Mouse (Mus musculus): ENCODE measurements around the gene Trim46. TPM values are rescaled to one million over a fixed set of nuclear protein-coding genes. Genes with fewer than 3 reads are reported as not detected.

The Trim46 gene
- polyA plus RNA-seq, 1 experiment: 2.1 TPM

DNA sequence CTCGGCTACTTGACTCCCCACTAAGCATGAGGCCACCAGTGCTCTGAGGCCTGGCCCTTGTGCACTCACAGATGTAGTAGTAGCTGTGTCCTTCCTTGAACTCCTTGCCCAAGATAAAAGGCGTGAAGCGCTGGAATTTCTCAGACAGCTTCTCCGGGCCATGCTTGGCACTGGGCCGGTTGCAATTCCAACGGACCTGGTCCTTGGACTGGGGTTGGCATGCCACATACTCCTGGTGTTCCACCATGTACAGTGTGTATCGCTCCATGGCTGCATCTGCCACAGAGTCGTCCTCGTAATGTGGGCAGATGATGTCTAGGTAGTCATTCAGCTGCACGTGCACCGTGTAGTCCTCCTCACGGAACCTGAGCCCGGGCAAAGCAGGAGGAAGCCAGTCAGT is 30.0 kb upstream of the Trim46 start:
- WGBS: 60% methylated on average over 13 of the region's 13 CpGs

DNA sequence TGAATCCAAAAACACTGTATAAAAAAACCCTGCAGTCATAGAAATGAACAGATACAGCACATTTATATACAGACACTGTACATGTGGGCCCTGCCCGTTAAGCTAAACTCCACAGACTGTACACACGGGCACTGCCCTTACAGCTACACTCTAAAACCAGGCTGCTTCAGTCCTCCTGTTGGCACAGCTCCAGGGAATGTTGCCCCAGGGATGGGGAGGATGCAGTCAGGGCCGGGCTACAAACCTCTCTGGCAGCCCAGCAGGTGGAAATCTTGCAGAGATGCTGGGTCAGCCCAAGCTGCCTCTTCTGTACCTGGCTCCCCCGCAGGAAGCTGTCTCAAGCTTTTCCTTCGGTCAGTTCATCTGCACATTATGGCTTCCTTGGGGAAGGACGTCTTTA is 25.7 kb upstream of the Trim46 start:
- DNase-seq (ENCODE audit: low read depth, low spot score): no peak
- 53% methylated on average over 6 of the region's 6 CpGs for WGBS

More for the DNA sequence above, 30.0 kb upstream of the Trim46 start:
- DNase-seq (ENCODE audit: low read depth, low spot score): no peak

DNA sequence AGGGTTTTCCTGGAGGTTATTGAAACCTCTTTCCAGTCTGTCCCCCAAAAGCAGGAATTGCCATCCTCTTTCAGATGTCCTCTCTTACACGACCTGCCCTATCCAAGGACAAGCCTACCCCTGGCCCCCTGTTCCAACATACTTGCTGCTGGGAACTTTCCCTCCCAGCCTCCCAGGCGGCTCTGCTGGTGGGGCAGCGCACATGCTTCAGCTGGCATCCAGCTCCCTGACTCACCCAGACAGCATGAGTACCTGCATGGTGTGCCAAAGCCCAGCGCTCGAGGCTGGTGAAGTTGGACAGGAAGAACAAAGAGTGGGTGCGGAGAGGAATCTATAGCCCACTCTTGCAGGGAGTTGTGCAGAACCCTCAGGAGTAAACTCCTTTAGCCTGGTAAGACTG is 24.8 kb upstream of the Trim46 start:
- no peak for DNase-seq (ENCODE audit: low read depth, low spot score)
- 46% methylated on average over 6 of the region's 6 CpGs for WGBS

DNA sequence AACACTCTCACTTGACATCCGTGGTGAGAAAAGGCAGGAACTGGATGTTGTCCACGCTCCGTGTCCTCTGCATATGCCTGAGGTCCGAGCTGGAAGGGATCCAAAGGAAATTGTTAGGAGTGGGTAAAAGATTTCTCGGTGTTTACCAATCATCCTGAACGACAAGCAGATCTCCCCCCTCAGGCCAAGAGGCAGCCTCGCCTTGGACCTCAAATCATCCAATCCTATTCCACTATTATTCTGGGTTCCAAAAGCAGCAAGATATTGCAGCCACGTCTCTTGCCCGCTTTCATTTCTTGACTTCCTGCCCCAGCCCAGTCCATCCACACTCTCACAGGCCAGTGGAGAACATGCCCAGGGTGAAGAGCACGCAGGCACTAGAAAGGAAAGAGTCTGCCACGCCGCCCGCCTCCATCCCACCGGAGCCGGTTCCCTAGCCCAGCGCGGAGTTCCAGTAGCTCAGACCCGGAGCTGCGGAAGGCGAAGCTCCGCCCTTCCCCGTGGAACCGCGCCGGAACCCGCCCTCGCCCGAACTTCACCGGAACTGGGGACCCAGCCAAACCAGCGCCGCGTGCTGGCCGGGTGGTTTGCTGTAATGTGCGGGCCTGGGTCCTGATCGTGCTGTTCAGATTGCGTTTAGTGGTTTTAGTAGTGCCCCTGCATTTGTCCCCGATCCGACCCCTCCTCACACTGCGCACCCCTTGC is 24.1 kb upstream of the Trim46 start, which contains the start of gene Slc50a1:
Gene Slc50a1, minus strand, starts transcription at position 520 of the 705 bp plus-strand sequence.
- 2% methylated on average over 39 of the region's 39 CpGs for WGBS
- DNase-seq (ENCODE audit: low read depth, low spot score): no peak

DNA sequence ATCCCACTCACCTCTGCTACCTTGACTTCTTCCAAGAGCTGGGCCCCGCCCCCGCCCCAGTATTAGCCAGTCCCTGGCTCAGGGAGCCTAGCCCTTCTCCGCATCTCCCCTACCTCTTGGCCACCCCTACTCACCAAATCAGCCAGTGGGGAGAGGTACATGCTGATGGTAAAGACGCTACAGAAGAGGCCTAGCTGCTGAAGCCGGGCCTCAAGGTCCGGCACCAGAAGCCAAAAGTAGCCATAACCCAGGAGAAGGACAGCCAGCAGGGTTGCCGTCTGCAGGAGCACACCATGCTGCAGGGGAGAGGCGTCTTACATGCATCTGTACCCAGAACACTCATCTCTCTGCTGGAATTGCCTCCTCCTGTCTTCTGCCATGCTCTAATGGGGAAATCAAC is 22.8 kb upstream of the Trim46 start:
- DNase-seq (ENCODE audit: low read depth, low spot score): no peak
- 80% methylated on average over 8 of the region's 8 CpGs for WGBS

DNA sequence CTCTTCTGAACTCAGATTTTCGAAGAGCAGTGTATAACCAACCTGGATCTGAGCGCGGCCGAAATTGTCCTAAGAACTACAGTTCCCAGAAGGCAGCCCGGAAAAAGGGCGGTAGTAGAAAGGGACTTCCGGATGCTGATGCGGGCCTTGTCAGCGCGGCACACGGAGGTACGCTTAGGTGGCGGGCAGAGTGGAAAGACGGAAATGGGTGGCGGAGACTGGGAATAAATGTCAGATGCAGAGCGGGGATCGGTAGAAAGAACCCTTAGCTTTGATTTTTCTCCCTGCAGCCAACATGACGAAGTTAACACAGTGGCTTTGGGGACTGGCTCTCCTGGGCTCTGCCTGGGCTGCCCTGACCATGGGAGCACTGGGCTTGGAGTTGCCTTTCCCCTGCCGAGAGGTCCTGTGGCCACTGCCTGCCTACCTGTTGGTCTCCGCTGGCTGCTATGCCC is 20.4 kb upstream of the Trim46 start:
- no peak for DNase-seq (ENCODE audit: low read depth, low spot score)
- under 1% methylated on average over 20 of the region's 20 CpGs for WGBS

DNA sequence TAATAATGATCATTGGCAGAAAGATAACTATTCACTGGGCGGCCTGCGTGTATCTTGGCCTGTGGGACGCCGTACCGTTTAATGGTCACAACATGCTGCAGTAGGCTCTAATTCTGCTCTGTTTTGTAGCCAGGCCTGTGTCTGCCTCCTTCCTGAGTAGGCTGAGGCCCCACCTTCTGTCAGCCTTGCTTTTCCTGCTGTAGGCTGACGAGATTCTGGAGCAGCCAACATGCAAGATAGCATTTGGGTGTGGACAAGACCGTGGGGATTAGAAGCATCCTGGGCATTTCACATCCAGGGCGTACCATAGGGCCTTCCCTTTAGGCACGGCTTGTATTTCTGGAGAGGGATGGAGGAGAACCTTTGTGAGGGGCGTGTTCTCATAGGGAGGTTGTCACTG is 16.3 kb upstream of the Trim46 start:
- no peak for DNase-seq (ENCODE audit: low read depth, low spot score)
- WGBS: 69% methylated on average over 10 of the region's 10 CpGs

DNA sequence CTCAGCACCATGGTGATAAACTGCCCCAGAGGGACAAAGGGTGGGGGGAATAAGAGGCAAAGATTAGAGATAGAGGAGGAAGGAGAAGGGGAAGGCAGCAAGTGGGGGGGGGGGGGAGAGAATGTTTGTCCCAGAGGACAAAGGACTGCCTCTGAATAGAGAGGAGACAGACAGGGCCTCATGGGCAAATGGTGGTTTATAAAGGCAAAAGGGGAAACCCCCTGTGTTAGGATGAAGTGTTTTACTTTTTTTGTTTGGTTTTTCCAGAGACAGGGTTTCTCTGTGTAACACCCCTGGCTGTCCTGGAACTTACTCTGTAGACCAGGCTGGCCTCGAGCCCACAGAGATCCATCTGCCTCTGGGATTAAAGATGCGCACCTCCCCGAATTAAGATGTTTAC is 14.1 kb upstream of the Trim46 start:
- 79% methylated on average over 3 of the region's 3 CpGs for WGBS
- no peak for DNase-seq (ENCODE audit: low read depth, low spot score)

DNA sequence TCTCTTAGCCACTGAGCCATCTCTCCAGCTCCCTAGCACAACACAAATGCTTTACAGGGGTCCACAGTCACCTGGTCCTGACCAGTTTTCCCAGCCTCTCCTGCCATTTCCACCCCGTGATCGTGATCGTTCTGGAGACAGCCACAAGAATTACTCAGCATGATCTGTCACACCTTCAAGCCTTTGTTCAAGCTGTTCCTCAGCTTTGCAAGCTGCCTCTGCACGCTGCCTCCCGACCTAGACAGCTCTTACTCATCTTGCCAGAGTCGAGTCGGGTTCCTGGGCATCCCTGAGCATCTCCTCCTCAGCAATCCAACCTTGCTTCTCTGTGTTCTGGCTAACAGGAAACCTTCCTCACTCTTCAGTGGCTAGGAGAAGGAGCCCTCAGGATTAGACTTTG is 13.0 kb upstream of the Trim46 start, which contains the start of gene Dpm3:
Gene Dpm3, plus strand, starts transcription at position 283 of the 400 bp plus-strand sequence.
- DNase-seq (ENCODE audit: low read depth, low spot score): no peak
- 56% methylated on average over 7 of the region's 7 CpGs for whole genome bisulfite sequencing

DNA sequence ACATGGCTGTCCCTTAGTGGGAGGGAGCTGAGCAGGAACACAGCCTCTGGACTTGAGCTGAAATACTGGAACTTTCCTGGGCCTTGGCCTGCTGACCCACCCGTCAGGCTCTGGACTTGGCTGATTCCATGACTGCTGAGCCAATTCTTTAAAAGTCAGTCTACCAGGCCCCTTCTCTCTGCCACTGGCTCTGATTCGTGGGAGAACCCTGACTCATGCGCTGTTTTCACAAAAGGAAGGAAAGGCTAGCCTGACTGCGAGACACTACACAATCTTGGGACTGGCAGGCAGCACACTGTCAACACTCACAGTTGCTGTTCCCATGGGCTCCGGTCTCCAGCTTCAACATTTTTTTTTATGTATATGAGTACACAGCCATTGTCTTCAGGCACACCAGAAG is 10.1 kb upstream of the Trim46 start:
- 80% methylated on average over 5 of the region's 5 CpGs for WGBS

DNA sequence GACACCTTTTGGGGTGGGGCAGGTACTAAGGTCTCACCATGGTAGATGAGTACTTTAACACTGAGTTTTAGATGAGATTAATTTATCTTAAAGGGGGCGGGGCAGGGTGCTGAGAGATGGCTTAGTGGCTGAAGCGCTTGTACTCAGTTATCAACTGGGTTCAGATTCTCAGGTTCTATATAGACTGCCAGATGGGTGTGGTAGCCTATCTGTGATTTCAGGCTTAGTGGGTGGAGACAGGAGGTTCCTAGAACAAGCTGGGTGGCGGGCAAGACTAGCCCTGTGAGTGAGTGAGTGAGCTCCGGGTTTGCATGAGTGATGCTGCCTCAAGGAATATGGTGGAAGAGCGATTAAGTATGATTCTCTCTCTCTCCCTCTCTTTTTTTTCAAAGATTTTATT is 8.9 kb upstream of the Trim46 start:
- WGBS: 63% methylated on average over 5 of the region's 5 CpGs
- DNase-seq (ENCODE audit: low read depth, low spot score): no peak

More for the DNA sequence above, 10.1 kb upstream of the Trim46 start:
- DNase-seq (ENCODE audit: low read depth, low spot score): no peak

DNA sequence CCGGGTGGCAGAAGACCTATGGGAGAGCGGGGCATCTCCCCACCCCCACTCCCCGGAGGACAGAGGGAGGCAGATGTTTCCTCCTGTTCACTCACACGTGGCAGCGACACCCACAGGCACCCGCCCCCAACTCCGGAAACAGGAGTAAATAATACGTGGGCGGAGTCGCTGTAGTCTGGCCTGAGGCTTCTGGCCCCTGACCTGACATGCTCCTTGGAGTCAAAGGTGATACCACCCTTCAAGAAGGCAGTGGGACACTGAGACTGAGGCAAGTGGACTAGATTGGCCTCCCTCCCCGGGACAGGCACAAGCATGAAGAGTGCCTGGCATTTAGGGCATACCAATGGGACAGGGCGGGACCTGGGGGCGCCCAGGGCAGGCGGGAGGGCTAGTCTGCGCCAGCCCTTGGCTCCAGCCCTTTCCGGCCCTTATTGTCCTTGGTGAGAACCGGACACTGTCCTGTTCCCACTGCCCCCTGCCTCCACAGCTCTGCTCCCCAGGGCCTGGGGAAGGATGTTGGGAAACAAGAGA is 5.3 kb upstream of the Trim46 start:
- WGBS: 8% methylated on average over 17 of the region's 17 CpGs
- no peak for DNase-seq (ENCODE audit: low read depth, low spot score)

DNA sequence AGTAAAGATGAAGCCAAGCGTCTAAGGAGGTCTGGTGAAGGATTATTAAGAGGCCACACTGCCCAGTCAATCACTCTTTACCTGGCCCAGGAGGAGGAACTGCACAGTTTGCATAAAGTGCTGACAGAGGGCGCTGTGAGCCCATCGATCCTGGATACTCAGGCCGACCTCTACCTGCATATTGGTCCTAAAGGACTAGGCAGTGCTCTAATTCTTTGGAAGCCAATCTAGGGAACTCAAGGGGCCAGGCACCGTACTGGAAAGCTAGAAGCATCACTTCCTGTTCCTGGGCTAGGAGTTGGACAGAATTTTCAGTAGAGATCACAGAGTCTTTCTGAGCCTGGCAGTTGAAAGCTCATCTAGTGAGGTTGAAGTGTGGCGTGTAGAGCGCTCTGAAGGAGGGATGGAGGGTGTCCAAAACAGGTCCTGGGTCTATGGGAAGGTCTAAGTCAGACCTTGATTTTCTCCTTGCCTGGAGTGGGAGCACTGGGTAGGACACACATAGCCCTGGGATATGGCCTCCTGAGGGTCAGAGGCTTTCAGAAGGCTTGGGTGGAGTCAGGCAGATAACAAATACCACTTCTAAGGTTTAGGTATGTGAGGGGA is 4.4 kb upstream of the Trim46 start:
- DNase-seq (ENCODE audit: low read depth, low spot score): no peak
- WGBS: 24% methylated on average over 7 of the region's 7 CpGs

DNA sequence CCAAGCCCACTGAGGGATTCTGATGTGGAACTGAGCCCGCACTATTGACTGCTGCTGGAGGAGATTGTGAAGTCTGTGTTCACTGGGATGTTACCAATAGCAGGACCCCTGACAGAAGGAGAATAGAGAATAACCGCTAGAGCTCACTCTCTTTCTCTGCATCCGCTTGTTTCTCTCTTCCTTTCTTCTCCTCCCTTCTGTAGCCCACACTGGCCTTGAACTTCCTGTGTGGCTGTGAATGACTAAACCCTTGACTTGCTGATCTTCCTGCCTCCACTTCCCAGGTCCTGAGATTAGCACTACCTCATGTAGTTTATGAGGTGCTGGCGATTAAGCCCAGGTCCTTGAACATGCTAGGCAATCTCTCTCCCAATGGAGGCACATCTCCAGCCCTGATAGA is 1.4 kb upstream of the Trim46 start:
- DNase-seq (ENCODE audit: low read depth, low spot score): no peak
- WGBS: 81% methylated on average over 4 of the region's 4 CpGs

DNA sequence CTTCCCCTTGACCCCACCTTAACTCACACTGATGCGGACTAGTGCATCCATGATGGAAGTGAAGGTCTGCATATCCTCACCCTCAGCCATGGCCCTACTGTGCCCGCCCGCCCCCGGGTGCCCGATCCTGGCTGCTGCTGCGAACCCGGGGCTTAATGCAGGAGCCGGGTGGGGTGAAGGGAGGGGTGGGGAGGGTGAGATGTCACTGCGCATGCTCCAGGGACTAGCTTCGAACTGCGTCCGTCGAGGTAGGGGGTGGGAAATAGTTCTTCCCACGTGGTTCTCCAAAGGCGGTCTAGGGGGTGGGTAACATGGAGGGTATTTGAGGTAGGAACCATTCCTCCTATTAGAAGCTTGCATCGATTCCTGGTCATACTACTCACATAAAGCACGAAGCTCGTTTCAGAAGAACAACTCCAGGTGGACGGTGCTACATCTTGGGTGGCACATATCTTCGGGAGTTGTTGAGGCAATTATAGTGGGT is 379 bp downstream of the Trim46 start, which contains the start of gene Krtcap2:
Gene Krtcap2, plus strand, starts transcription at position 279 of the 484 bp plus-strand sequence.
- no peak for DNase-seq (ENCODE audit: low read depth, low spot score)
- WGBS: 5% methylated on average over 20 of the region's 20 CpGs

DNA sequence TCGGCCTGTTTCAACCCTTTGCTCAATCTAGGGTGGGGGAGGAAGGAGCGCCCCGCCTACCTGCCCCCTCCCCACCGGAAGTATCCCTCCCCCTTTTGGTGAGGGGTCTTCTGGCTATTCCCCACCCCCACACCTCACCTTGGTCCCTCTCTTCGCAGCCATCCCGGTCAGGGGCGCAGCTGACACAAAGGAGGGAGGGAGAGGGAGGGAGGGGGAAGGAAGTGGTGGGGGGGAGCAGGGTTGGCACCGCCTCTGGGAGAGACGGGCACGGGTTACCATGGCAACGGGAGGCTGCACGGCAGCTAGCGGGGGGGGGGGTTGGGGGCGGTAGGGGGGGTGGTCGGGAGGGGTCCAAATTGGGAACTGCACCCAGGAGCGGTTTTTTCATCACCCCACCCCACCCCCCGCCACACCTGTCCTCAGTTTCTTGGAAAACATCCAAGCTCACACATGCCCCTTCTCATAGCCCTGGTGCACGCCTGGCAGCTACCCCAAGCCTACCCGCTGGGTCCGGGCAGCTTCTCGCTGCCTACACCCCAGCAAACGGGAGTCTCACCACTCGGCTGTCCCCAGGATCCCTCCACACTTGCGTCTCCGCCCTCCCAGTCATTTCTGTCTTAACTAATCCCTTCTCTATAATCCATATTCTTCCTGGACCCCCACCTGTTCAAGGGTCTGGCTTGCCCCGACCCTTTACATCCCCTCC is 974 bp downstream of the Trim46 start:
- WGBS: 2% methylated on average over 25 of the region's 26 CpGs

DNA sequence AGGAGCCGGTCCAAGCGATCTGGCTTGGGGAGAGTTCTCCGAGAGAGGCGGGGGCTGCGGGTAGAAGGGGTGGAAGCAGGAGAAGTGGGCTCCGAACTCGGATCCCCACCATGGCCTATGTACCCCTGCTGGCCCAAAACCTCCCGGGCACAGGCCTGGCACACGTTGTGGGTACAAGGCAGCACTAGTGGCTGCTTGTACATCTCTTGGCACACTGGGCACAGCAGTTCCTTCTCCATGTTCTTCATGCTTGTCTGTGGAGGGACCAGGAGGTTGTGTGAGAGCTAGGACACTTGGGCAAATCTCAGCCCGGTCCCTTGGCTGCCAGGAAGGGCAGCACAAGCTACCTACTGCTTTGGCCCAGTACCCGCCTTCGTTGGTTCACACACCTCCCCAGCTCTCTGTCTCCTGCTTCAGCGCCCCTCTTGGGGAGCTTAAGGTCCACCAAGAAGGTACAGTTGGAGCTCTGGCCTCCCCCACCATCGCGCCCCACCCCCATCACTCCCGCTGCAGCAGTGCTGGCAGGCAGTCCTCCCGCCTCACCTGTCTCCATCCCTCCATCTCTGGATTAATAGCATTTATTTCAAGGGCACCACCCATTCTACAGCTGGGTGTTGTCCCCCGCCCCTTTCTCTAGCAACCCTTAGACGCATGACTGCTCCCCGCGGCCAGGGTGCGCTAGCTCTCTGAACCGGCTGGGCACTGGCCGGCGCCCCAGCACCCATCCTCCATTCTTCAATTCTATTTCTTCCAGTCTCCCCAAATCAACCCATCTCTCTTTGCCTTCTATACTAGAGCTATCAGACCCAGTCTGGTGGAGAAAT is 1.7 kb downstream of the Trim46 start:
- no peak for DNase-seq (ENCODE audit: low read depth, low spot score)

More for the DNA sequence above, 974 bp downstream of the Trim46 start:
- DNase-seq (ENCODE audit: low read depth, low spot score): no peak

DNA sequence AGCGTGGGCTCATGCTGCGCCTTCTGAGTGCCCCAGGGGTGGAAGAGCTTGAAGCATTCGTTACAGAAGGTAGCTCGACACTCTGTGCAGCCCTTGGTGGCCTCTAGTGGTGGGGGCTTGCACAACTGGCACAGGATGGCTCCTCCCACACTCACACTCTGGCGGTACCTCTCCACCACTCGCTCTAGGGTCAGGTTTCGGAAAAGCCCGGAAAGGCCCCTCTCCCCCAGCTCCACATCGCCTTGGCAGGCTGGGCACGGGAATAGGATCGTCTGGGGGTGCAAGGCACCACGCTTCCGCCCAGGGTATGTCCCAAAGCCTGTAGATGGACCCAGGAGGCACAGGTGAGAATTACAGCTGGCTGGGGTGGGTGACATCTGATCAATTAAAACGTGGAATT is 2.5 kb downstream of the Trim46 start:
- 45% methylated on average over 14 of the region's 14 CpGs for WGBS

More for the DNA sequence above, 1.7 kb downstream of the Trim46 start:
- WGBS: 37% methylated on average over 25 of the region's 25 CpGs

DNA sequence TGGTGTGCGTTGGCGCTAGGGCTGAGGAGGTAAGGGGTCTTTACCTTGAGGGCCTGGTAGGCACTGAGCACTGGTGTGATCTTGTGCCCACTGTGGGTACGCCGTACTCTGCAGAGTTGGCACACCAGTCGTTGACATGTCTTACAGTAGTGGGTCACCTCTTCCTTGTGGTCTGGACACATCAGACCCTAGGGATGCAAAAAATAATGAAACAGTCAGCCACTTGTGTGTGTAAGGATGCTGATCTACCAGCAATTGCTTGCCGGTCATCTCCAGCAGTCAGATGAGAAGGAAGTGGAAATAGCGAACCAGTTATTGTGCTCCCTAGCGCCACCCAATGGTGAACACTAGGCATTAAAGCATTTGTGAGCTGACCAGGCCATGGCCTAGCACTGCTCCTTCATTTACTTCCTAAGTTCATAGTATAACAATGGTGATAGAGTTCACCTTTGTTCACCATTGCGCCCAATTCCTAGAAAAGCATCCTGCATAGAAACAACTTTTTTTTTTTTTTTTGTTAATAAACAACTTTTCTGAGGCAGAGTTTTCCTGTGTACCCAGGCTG is 3.7 kb downstream of the Trim46 start:
- DNase-seq (ENCODE audit: low read depth, low spot score): no peak
- 62% methylated on average over 9 of the region's 9 CpGs for WGBS

More for the DNA sequence above, 2.5 kb downstream of the Trim46 start:
- DNase-seq (ENCODE audit: low read depth, low spot score): no peak
